Mouse (Mus musculus) bone marrow, adult 2 months (tissue): Measurements from ENCODE around the gene Rnaseh2c.

Source experiments
- CTCF ChIP-seq: fragments of 200-500 bp; IDR thresholded peaks from 2 replicates; pipeline ENCODE4 v1.5.1; 2011; ENCODE audit warnings: low read length, control low read depth; ENCODE audit not compliant: control insufficient read depth, insufficient read depth
- POLR2A ChIP-seq: fragments of 200-500 bp; IDR thresholded peaks from 2 replicates; pipeline ENCODE4 v1.6.1; 2011; ENCODE audit warnings: low read depth, mild to moderate bottlenecking, control low read depth, low read length, borderline replicate concordance; ENCODE audit not compliant: control insufficient read depth

DNA sequence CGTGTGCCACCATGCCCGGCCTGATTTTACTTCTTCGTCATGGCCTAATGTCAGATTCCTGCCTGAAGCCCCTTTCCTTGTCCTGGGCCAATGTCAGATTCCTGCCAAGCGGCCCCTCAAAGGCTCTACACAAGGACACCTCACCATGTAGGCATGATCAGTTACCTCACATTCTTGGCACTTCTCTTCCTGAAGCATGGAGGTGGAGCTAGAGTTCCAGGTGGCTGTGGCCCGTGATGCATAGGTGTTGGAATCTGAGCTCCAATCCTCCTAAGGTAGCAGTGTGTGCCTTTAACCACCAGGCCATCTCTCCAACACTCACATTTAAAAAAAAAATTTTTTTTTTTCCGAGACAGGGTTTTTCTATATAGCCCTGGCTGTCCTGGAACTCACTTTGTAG lies 20.9 kb upstream of the Rnaseh2c start:
- TF ChIP-seq CTCF (no peak), POLR2A (no peak)
